21 mouse cellular contexts compared by ENCODE assay signal in genomic region chr8:9932711-9933110, GRCm38 (mm10). TPM values are rescaled to one million over a fixed set of nuclear protein-coding genes. Genes with fewer than 3 reads are reported as not detected.
DNase-seq lines count a peak whose midpoint lies in the region; ATAC-seq and TF ChIP-seq lines count a peak whose summit lies in the region.
"Had no signal": no experiment of that assay in that cellular context is flagged by ENCODE, and none has a peak within 500 bp of the region (broad histone marks: within the 10 kb centered on the region; RNA-seq: fewer than 3 reads in every experiment).

No protein-coding gene starts in this region.

- no peaks in the 10 kb centered on the region for H3K27me3 ChIP-seq in hindbrain, postnatal 0 days (ENCODE audit: insufficient read depth, low read length)
- no peaks in the 10 kb centered on the region for H3K27me3 ChIP-seq in hindbrain, embryonic 14.5 days (ENCODE audit: control insufficient read depth, insufficient read depth, low read length)
- H3K27me3 ChIP-seq in midbrain, embryonic 13.5 days = no peaks in the 10 kb centered on the region
- H3K27me3 ChIP-seq: forebrain, embryonic 15.5 days; liver, embryonic 13.5 days; megakaryocyte, embryonic 14.5 days had no signal

- H3K4me2 ChIP-seq in hindbrain, postnatal 0 days (ENCODE audit: low read depth, low read length) = no peak overlapping the region
- H3K4me2 ChIP-seq in hindbrain, embryonic 14.5 days (replicated peaks) = no peak overlapping the region
- no peak overlapping the region for H3K4me2 ChIP-seq in midbrain, embryonic 13.5 days (replicated peaks)
- H3K4me2 ChIP-seq: forebrain, embryonic 15.5 days; liver, embryonic 13.5 days had no signal

- no peaks in the 10 kb centered on the region for H3K4me1 ChIP-seq in hindbrain, postnatal 0 days (ENCODE audit: insufficient read depth, low read length)
- H3K4me1 ChIP-seq in hindbrain, embryonic 14.5 days (replicated peaks; ENCODE audit: control insufficient read depth, insufficient read depth, low read length) = no peaks in the 10 kb centered on the region
- no peaks in the 10 kb centered on the region for H3K4me1 ChIP-seq in midbrain, embryonic 13.5 days (replicated peaks)
- H3K4me1 ChIP-seq: heart, embryonic 10.5 days; hindbrain, embryonic 10.5 days; liver, embryonic 13.5 days; megakaryocyte, embryonic 14.5 days had no signal

- no peaks in the 10 kb centered on the region for H3K36me3 ChIP-seq in hindbrain, postnatal 0 days (ENCODE audit: insufficient read depth, low read length)
- H3K36me3 ChIP-seq in hindbrain, embryonic 14.5 days (replicated peaks; ENCODE audit: control insufficient read depth, insufficient read depth) = no peaks in the 10 kb centered on the region
- H3K36me3 ChIP-seq in midbrain, embryonic 13.5 days = no peaks in the 10 kb centered on the region
- H3K36me3 ChIP-seq: forebrain, embryonic 15.5 days; heart, embryonic 10.5 days; hindbrain, embryonic 10.5 days; liver, embryonic 13.5 days had no signal

- TF ChIP-seq CTCF in hindbrain, postnatal 0 days (IDR thresholded peaks at IDR 0.05; ENCODE audit: low read depth) = no peak

- no peak overlapping the region for H3K9ac ChIP-seq in hindbrain, postnatal 0 days (replicated peaks; ENCODE audit: low read length)
- no peak overlapping the region for H3K9ac ChIP-seq in hindbrain, embryonic 14.5 days
- H3K9ac ChIP-seq in midbrain, embryonic 13.5 days (replicated peaks) = no peak overlapping the region
- H3K9ac ChIP-seq: forebrain, embryonic 15.5 days; liver, embryonic 13.5 days had no signal

- no peaks in the 10 kb centered on the region for H3K9me3 ChIP-seq in hindbrain, postnatal 0 days (ENCODE audit: low read length)
- H3K9me3 ChIP-seq in hindbrain, embryonic 14.5 days (ENCODE audit: control insufficient read depth, low read length) = no peaks in the 10 kb centered on the region
- H3K9me3 ChIP-seq in midbrain, embryonic 13.5 days = no peaks in the 10 kb centered on the region
- H3K9me3 ChIP-seq: forebrain, embryonic 15.5 days; heart, embryonic 10.5 days; hindbrain, embryonic 10.5 days; liver, embryonic 13.5 days; megakaryocyte, embryonic 14.5 days had no signal

- no peak overlapping the region for H3K27ac ChIP-seq in hindbrain, postnatal 0 days
- H3K27ac ChIP-seq in hindbrain, embryonic 14.5 days = no peak overlapping the region
- no peak overlapping the region for H3K27ac ChIP-seq in midbrain, embryonic 13.5 days
- H3K27ac ChIP-seq: forebrain, embryonic 15.5 days; heart, embryonic 10.5 days; hindbrain, embryonic 10.5 days; liver, embryonic 13.5 days had no signal

- ATAC-seq in hindbrain, postnatal 0 days = no peak
- ATAC-seq in hindbrain, embryonic 14.5 days (ENCODE audit: low FRiP score) = no peak
- ATAC-seq in midbrain, embryonic 13.5 days = no peak
- ATAC-seq: activated CD4-positive, CD25-positive, alpha-beta regulatory T cell, adult 4 months; forebrain, embryonic 15.5 days; intestine, postnatal 0 days; midbrain, embryonic 16.5 days had no signal

- DNase-seq in hindbrain, postnatal 0 days (ENCODE audit: low spot score) = peak; percentile 33
- DNase-seq in hindbrain, embryonic 14.5 days (ENCODE audit: low spot score) = no peak
- peak; percentile 27 for DNase-seq in Muller cell, postnatal 12 days (ENCODE audit: inconsistent ontology term)
- DNase-seq in lung, adult 18-20 months = peak; percentile 45 to 56
- DNase-seq in lung, postnatal 25 days (ENCODE audit: low spot score) = peak; percentile 59
- no peak for DNase-seq in gastrocnemius, adult 18-20 months (ENCODE audit: low spot score)
- DNase-seq: adrenal gland, postnatal 10 days; cerebellum, adult 9-11 months; gastrocnemius, postnatal 10 days; layer of hippocampus, adult 9-11 months; liver, embryonic 13.5 days; right cerebral cortex, postnatal 4 days; thymus, postnatal 14 days had no signal

- no peak overlapping the region for H3K4me3 ChIP-seq in hindbrain, postnatal 0 days (ENCODE audit: low read length)
- H3K4me3 ChIP-seq in hindbrain, embryonic 14.5 days (replicated peaks; ENCODE audit: low read length) = no peak overlapping the region
- no peak overlapping the region for H3K4me3 ChIP-seq in midbrain, embryonic 13.5 days (replicated peaks)
- H3K4me3 ChIP-seq: forebrain, embryonic 15.5 days; heart, embryonic 10.5 days; hindbrain, embryonic 10.5 days; liver, embryonic 13.5 days; megakaryocyte, embryonic 14.5 days had no signal

RNA-seq across cellular contexts. Expression of gene Lig4, which starts 44.8 kb away (rescaled TPM):
- 3.3 and 4.0 TPM in 2 replicates for total RNA-seq in hindbrain, postnatal 0 days (2014; rRNA removed)
- polyA plus RNA-seq in hindbrain, postnatal 0 days (2015; fragmentation: Nextera tagmentation; extraction: Ambion mirVana) = 5.7 and 6.1 TPM in 2 replicates
- polyA plus RNA-seq in hindbrain, embryonic 14.5 days (2014; fragmentation: Nextera tagmentation; extraction: Ambion mirVana) = 11.6 and 14.9 TPM in 2 replicates
- 11.4 and 13.6 TPM in 2 replicates for polyA plus RNA-seq in midbrain, embryonic 13.5 days (2015; fragmentation: Nextera tagmentation; extraction: Ambion mirVana)
- total RNA-seq in gastrocnemius, adult 18-20 months (2021) = 1 to 10 TPM; 4.5 to 5.3 TPM

RNA-seq across cellular contexts. Expression of gene Abhd13, which starts 44.8 kb away (rescaled TPM):
- total RNA-seq in hindbrain, postnatal 0 days (2014; rRNA removed) = 21.3 and 24.5 TPM in 2 replicates
- 13.1 and 13.4 TPM in 2 replicates for polyA plus RNA-seq in hindbrain, postnatal 0 days (2015; fragmentation: Nextera tagmentation; extraction: Ambion mirVana)
- 19.8 and 21.4 TPM in 2 replicates for polyA plus RNA-seq in hindbrain, embryonic 14.5 days (2014; fragmentation: Nextera tagmentation; extraction: Ambion mirVana)
- polyA plus RNA-seq in midbrain, embryonic 13.5 days (2015; fragmentation: Nextera tagmentation; extraction: Ambion mirVana) = 13.8 and 14.4 TPM in 2 replicates
- total RNA-seq in gastrocnemius, adult 18-20 months (2021) = 1 to 10 TPM; 6.3 to 6.4 TPM

Comparison
In these comparisons a context has a peak if more than half of its experiments do, and no peak if none do; other contexts are left out.
1. DNase-seq: peak in hindbrain, postnatal 0 days (single experiment), Muller cell, postnatal 12 days (single experiment), lung, adult 18-20 months (2 of 2) and lung, postnatal 25 days (single experiment); none in hindbrain, embryonic 14.5 days (single experiment) and gastrocnemius, adult 18-20 months (single experiment).